Mouse (Mus musculus): ENCODE results near the gene Aanat. TPM values are rescaled to one million over a fixed set of nuclear protein-coding genes. Genes with fewer than 3 reads are reported as not detected.

Aanat gene
- total and polyA plus RNA-seq, 3 experiments: not detected

DNA sequence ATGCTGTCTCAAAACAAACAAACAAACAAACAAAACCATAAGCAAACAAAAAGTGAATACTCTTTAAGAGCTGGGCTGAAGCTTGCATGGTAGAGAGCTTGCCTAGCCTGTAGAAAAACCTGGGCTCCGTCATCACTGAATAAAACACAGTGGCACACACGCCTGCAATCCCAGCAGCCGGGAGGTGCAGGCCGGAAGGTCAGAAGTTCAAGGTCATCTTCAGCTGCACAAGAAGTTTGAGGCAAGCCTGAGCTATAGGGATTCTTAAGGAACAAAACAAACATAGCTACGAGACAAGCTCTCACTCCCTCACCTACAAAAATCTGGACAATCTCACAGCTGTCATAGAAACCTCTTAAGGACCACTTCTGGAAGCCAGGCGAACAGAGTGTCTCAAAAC lies 550 bp upstream of the Aanat start:
- in situ Hi-C loops (cut with MboI; ENCODE audit: low pct_ligation_motif_present, low pct_unique_long_range_greater_than_20kb, low sequenced_read_pairs) (no loop called here), dilution Hi-C loops (cut with MboI; ENCODE audit: extremely low pct_ligation_motif_present, extremely low pct_unique_long_range_greater_than_20kb, low sequenced_read_pairs) (no loop called here)
- Histone ChIP-seq H3K4me3 (replicated peaks in 1 of 3; ENCODE audit: low read depth in 2 of 3, low read length in 2 of 3, poor library complexity in 1 of 3) (no peak overlapping the region), H3K79me2 (replicated peaks; ENCODE audit: control insufficient read depth, extremely low read depth, insufficient read depth, poor library complexity, severe bottlenecking) (no peaks in the 10 kb centered on the region; the same call in 1 of the 2 replicates), H3K4me2 (ENCODE audit: insufficient read depth, low read depth, poor library complexity, severe bottlenecking) (no peak overlapping the region), H3K9ac (ENCODE audit: insufficient read depth, low read depth) (no peak overlapping the region), H3K27me3 (replicated peaks) (peaks cover 13% of the 10 kb centered on the region), H3K36me3 (replicated peaks in 1 of 2; ENCODE audit: control insufficient read depth in 1 of 2, insufficient read depth in 1 of 2, low read length in 1 of 2) (no peaks in the 10 kb centered on the region), H3K4me1 (ENCODE audit: control insufficient read depth in 1 of 2, insufficient read depth in 2 of 2) (peaks cover 11 to 40% of the 10 kb centered on the region in 2 experiments), H3K27ac (ENCODE audit: insufficient read depth, low read depth) (no peak overlapping the region), H3K9me3 (replicated peaks; ENCODE audit: low read length) (no peaks in the 10 kb centered on the region)
- no peak for DNase-seq (ENCODE audit: extremely low read depth)
- TF ChIP-seq TBP (conservative IDR thresholded peaks at IDR 0.05; ENCODE audit: low read depth, low read length) (no peak), TCF12 (IDR thresholded peaks at IDR 0.05; ENCODE audit: low read depth, low read length) (no peak), ZC3H11A (IDR thresholded peaks at IDR 0.05; ENCODE audit: low read depth, low read length) (no peak), RAD21 (IDR thresholded peaks at IDR 0.05; ENCODE audit: low read depth, low read length) (no peak), EP300 (IDR thresholded peaks at IDR 0.05; ENCODE audit: low read length) (no peak), KAT2A (IDR thresholded peaks at IDR 0.05; ENCODE audit: insufficient replicate concordance, low read length) (no peak), SMC3 (IDR thresholded peaks at IDR 0.05; ENCODE audit: low read depth, low read length) (no peak), JUND (conservative IDR thresholded peaks at IDR 0.05; ENCODE audit: low read depth, low read length) (no peak), NELFE (IDR thresholded peaks at IDR 0.05; ENCODE audit: low read depth, low read length) (no peak), UBTF (IDR thresholded peaks at IDR 0.05; ENCODE audit: low read depth, low read length) (no peak), MAX (IDR thresholded peaks at IDR 0.05; ENCODE audit: low read length) (no peak), MXI1 (IDR thresholded peaks at IDR 0.05; ENCODE audit: low read depth, low read length) (no peak), E2F4 (IDR thresholded peaks at IDR 0.05; ENCODE audit: insufficient replicate concordance, low read depth, low read length) (no peak), PAX5 (IDR thresholded peaks at IDR 0.05; ENCODE audit: low read length) (no peak), ZMIZ1 (IDR thresholded peaks at IDR 0.05; ENCODE audit: low read depth, low read length) (no peak), IRF4 (IDR thresholded peaks at IDR 0.05; ENCODE audit: low read depth, low read length) (no peak), NRF1 (IDR thresholded peaks at IDR 0.05; ENCODE audit: low read depth, low read length) (no peak), CTCF (conservative IDR thresholded peaks at IDR 0.05 in 1 of 2, IDR thresholded peaks at IDR 0.05 in 1 of 2; ENCODE audit: low read depth in 2 of 2, low read length in 2 of 2) (no peak)

DNA sequence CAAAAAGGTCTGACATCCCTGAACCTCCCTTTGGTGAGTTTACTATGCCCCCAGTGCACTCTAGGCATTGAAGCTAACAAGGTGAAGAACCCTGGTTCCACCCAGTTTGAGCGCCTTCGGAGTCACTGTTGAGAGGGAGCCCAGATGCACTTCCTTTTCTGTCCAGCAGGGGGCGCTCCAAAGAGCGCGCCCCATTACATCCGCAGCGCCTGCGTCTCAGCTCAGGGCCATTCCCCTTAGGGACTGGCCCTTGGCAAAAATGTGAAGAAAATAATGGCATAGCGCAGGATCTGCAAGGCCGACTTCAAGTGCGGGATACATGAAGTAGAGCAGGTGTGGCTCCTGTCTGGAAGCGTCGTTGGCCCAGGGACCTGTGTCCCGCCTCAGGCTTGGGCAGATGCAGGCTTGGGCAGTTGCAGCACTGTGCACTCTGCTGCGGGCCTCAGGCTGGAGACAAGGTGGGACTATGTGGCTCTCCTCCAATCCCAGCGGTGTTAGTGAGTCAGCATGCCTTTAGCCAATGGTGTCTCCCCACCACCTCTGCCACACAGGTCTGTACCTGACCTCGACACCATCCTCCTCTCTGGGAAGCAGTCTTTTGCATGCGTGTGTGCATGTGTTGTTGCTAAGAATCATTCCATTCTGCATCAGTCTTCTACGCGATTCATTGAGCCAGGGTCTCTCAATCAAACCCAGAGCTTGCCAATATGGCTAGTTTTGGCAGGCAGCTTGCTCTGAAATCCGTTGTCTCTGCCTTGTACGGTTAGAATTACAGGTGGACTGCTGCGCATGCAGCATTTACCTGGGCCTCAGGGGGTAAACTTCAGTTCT lies 784 bp downstream of the Aanat start:
- no peaks in the 10 kb centered on the region for H3K9me3 ChIP-seq (replicated peaks; ENCODE audit: low read length)
- peaks cover 13% of the 10 kb centered on the region for H3K27me3 ChIP-seq (replicated peaks)
- peak overlapping the region; percentile 25; the same call in 1 of the 2 replicates for H3K4me2 ChIP-seq (ENCODE audit: insufficient read depth, low read depth, poor library complexity, severe bottlenecking)
- no peak overlapping the region for H3K4me3 ChIP-seq (replicated peaks in 1 of 3; ENCODE audit: low read depth in 2 of 3, low read length in 2 of 3, poor library complexity in 1 of 3)
- no peak overlapping the region for H3K9ac ChIP-seq (ENCODE audit: insufficient read depth, low read depth)
- dilution Hi-C loops (cut with MboI; ENCODE audit: extremely low pct_ligation_motif_present, extremely low pct_unique_long_range_greater_than_20kb, low sequenced_read_pairs): no loop called here
- H3K36me3 ChIP-seq (replicated peaks in 1 of 2; ENCODE audit: control insufficient read depth in 1 of 2, insufficient read depth in 1 of 2, low read length in 1 of 2): no peaks in the 10 kb centered on the region
- TF ChIP-seq E2F4 (IDR thresholded peaks at IDR 0.05; ENCODE audit: insufficient replicate concordance, low read depth, low read length): 0 out of 2 replicates have a peak, but pooled peaks have one; percentile 72
- peak; percentile 43; the same call in 1 of the 2 replicates for TF ChIP-seq ELF1 (IDR thresholded peaks at IDR 0.05; ENCODE audit: low read depth, low read length)
- no peak for TF ChIP-seq TBP (conservative IDR thresholded peaks at IDR 0.05; ENCODE audit: low read depth, low read length)
- TF ChIP-seq CTCF (conservative IDR thresholded peaks at IDR 0.05 in 1 of 2, IDR thresholded peaks at IDR 0.05 in 1 of 2; ENCODE audit: low read depth in 2 of 2, low read length in 2 of 2): peak; percentile 99 to 100
- no peak for TF ChIP-seq TCF12 (IDR thresholded peaks at IDR 0.05; ENCODE audit: low read depth, low read length)
- TF ChIP-seq NELFE (IDR thresholded peaks at IDR 0.05; ENCODE audit: low read depth, low read length): peak; percentile 44; the same call in 1 of the 2 replicates
- 0 out of 2 replicates have a peak, but pooled peaks have one; percentile 20 for TF ChIP-seq JUND (conservative IDR thresholded peaks at IDR 0.05; ENCODE audit: low read depth, low read length)
- TF ChIP-seq IRF4 (IDR thresholded peaks at IDR 0.05; ENCODE audit: low read depth, low read length): 0 out of 2 replicates have a peak, but pooled peaks have one; percentile 22
- peak; percentile 29; the same call in 1 of the 2 replicates for TF ChIP-seq SIN3A (IDR thresholded peaks at IDR 0.05; ENCODE audit: low read length)
- peak; percentile 52 for TF ChIP-seq RAD21 (IDR thresholded peaks at IDR 0.05; ENCODE audit: low read depth, low read length)
- TF ChIP-seq KAT2A (IDR thresholded peaks at IDR 0.05; ENCODE audit: insufficient replicate concordance, low read length): no peak
- TF ChIP-seq NRF1 (IDR thresholded peaks at IDR 0.05; ENCODE audit: low read depth, low read length): peak; percentile 77
- TF ChIP-seq SMC3 (IDR thresholded peaks at IDR 0.05; ENCODE audit: low read depth, low read length): peak; percentile 87
- 0 out of 2 replicates have a peak, but pooled peaks have one; percentile 55 for TF ChIP-seq MAZ (IDR thresholded peaks at IDR 0.05; ENCODE audit: low read depth, low read length)
- in situ Hi-C loops (cut with MboI; ENCODE audit: low pct_ligation_motif_present, low pct_unique_long_range_greater_than_20kb, low sequenced_read_pairs): no loop called here
- H3K27ac ChIP-seq (ENCODE audit: insufficient read depth, low read depth): no peak overlapping the region
- H3K4me1 ChIP-seq (ENCODE audit: control insufficient read depth in 1 of 2, insufficient read depth in 2 of 2): peaks cover 11 to 43% of the 10 kb centered on the region in 2 experiments
- no peaks in the 10 kb centered on the region for H3K79me2 ChIP-seq (replicated peaks; ENCODE audit: control insufficient read depth, extremely low read depth, insufficient read depth, poor library complexity, severe bottlenecking)
- DNase-seq (ENCODE audit: extremely low read depth): peak; percentile 79
